Mouse (Mus musculus) kidney, embryonic 16.5 days (tissue): ENCODE results near the gene Srrm2. TPM values are rescaled to one million over a fixed set of nuclear protein-coding genes. Genes with fewer than 3 reads are reported as not detected.

Source experiments
- ATAC-seq: fragments of 200-750 bp; cut with Nextera tagmentation; 2 replicates; pipeline ENCODE4 v1.8.0; 2017; ENCODE audit warnings: moderate TSS enrichment; ENCODE audit not compliant: low FRiP score, low TSS enrichment
- H3K27ac ChIP-seq: fragments of 300-500 bp; sonication (generic); 2 replicates; pipeline ENCODE4 v1.5.1; 2014; ENCODE audit warnings: low read length
- H3K27me3 ChIP-seq: fragments of 300-500 bp; sonication (generic); 2 replicates; pipeline ENCODE4 v1.6.1; 2014; ENCODE audit warnings: low read length, control low read depth, mixed read lengths; ENCODE audit not compliant: insufficient read depth
- H3K36me3 ChIP-seq: fragments of 300-500 bp; sonication (generic); 2 replicates; pipeline ENCODE4 v1.6.1; 2014; ENCODE audit warnings: low read length, control low read depth, mixed read lengths; ENCODE audit not compliant: insufficient read depth
- H3K4me1 ChIP-seq: fragments of 300-500 bp; sonication (generic); 2 replicates; pipeline ENCODE4 v1.6.1; 2014; ENCODE audit warnings: low read length, control low read depth, mixed read lengths; ENCODE audit not compliant: insufficient read depth
- H3K4me2 ChIP-seq: fragments of 300-500 bp; sonication (generic); replicated peaks from 2 replicates; pipeline ENCODE4 v1.6.1; 2014; ENCODE audit warnings: low read depth, low read length
- H3K4me3 ChIP-seq: fragments of 300-500 bp; sonication (generic); 2 replicates; pipeline ENCODE4 v1.5.1; 2014; ENCODE audit warnings: mild to moderate bottlenecking, low read length
- H3K9ac ChIP-seq: fragments of 300-500 bp; sonication (generic); replicated peaks from 2 replicates; pipeline ENCODE4 v1.6.1; 2014; ENCODE audit warnings: low read length
- H3K9me3 ChIP-seq: fragments of 300-500 bp; sonication (generic); 2 replicates; pipeline ENCODE4 v1.6.1; 2016; ENCODE audit warnings: low read length, control low read depth
- WGBS: fragments of 180-500 bp; shearing (Covaris S2); extraction: QIAGEN DNeasy Blood & Tissue Kit; methylation state at CpG from one replicate; pipeline ENCODE4 v1.1.7; 2014; 5-methylcytosine and 5-hydroxymethylcytosine counted together
- microRNA-seq: library from miRNA; unstranded; fragments of <30 nt; microRNA quantifications from one replicate; pipeline ENCODE4, GENCODE M21; 2016
- polyA plus RNA-seq: library from polyadenylated mRNA; unstranded; fragments of >200 nt; fragmentation: Nextera tagmentation; extraction: Ambion mirVana; gene quantifications from 2 replicates; pipeline ENCODE4 v1.2.1, GENCODE M21; 2015

The Srrm2 gene
- polyA plus RNA-seq, 1 experiment from 2014 or later: 411 TPM

DNA sequence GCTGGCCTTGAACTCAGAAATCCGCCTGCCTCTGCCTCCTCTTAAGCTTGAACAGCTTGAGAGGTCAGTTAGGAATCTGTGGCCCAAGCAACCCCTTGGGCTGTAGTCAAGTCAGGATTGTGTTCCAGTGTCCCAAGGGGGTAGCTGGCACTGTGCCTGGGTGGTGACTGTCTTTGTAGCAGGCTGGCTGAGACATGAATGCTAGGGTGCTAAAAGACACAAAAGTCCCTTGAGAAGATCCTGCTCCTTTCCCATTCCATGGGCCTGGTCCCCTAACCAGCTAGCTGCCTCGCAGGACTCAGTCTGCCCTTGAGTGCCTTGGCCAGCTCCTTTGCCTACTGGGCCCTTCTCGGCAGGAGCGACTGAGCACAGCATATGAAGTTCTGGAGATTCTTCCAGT lies 72.6 kb downstream of the Srrm2 start:
- no peak overlapping the region for H3K4me2 ChIP-seq
- WGBS: 85% methylated on average over 4 of the region's 4 CpGs
- no peaks in the 10 kb centered on the region for H3K36me3 ChIP-seq
- no peak for ATAC-seq
- no peak overlapping the region for H3K9ac ChIP-seq
- no peak overlapping the region for H3K4me3 ChIP-seq
- H3K27me3 ChIP-seq: no peaks in the 10 kb centered on the region
- H3K27ac ChIP-seq: no peak overlapping the region
- no peaks in the 10 kb centered on the region for H3K4me1 ChIP-seq
- H3K9me3 ChIP-seq: no peaks in the 10 kb centered on the region

DNA sequence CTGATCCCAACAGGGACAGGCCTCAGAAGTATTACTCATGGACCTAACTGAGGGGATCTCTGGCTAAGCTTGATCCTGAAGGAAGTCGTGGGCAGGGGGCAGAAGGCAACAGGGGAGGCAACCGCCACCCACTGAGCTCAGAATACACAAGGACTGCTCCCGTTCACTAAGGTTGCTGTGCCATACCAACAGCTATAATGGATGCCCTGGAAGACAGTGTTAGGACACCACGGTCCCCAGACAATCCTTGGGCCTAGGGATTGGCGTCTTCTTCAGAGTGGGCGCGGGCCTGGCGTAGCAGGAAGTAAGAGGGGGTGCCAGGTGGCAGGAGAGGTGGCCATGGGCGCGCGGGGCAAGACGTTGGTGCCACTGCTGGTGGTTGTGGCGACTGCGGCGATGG lies 77.4 kb downstream of the Srrm2 start, which contains the start of gene Prss21:
Prss21 (plus strand) TSS at position 301 of the 400 bp plus-strand sequence.
- Histone ChIP-seq H3K4me2 (no peak within 1 kb of the TSS), H3K27me3 (no peaks in the 10 kb centered on the region), H3K9ac (no peak within 1 kb of the TSS), H3K4me1 (no peaks in the 10 kb centered on the region), H3K9me3 (no peaks in the 10 kb centered on the region), H3K36me3 (no peaks in the 10 kb centered on the region), H3K27ac (no peak within 1 kb of the TSS), H3K4me3 (no peak within 1 kb of the TSS)
- WGBS: 84% methylated on average over 15 of the region's 15 CpGs
- ATAC-seq: no peak

DNA sequence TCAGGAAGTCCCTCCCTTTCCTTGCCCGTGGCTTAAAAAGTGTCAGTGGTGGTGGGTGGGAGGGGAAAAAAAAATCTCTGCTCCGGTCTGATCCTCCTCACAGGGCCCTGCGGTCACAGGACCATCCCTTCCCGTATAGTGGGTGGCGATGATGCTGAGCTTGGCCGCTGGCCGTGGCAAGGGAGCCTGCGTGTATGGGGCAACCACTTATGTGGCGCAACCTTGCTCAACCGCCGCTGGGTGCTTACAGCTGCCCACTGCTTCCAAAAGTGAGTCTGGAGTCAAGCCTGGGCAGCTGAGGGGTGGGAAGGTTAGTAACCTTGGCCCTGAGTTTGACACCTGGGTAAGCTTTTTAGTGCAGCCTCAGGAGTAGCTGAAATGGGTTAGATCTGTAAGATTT lies 78.2 kb downstream of the Srrm2 start:
- H3K27ac ChIP-seq: no peak overlapping the region
- H3K4me2 ChIP-seq: no peak overlapping the region
- ATAC-seq: no peak

More for the DNA sequence above, 78.2 kb downstream of the Srrm2 start:
- WGBS: 92% methylated on average over 11 of the region's 11 CpGs
- no peaks in the 10 kb centered on the region for H3K4me1 ChIP-seq
- no peaks in the 10 kb centered on the region for H3K36me3 ChIP-seq
- no peak overlapping the region for H3K9ac ChIP-seq
- no peak overlapping the region for H3K4me3 ChIP-seq
- H3K27me3 ChIP-seq: no peaks in the 10 kb centered on the region
- no peaks in the 10 kb centered on the region for H3K9me3 ChIP-seq

Small RNAs within 50 kb of the gene (microRNA-seq; reads per million reads assigned to microRNA genes)
- gene Mir5125: 0.47 reads per million

Other genes with a start within 250 kb of the Srrm2 start
- 24.1 and 26.5 TPM in 2 replicates for gene Zfp213, start 226.3 kb upstream of the Srrm2 start, polyA plus RNA-seq
- 19.1 and 19.3 TPM in 2 replicates for gene Zfp13, start 191.0 kb upstream of the Srrm2 start, polyA plus RNA-seq
- gene Zscan10, start 189.7 kb upstream of the Srrm2 start, polyA plus RNA-seq: 0.26 TPM in 1 of 2 replicates, not detected in the other
- 1.1 and 1.2 TPM in 2 replicates for gene Mmp25, start 145.3 kb upstream of the Srrm2 start, polyA plus RNA-seq
- 1.7 and 2.0 TPM in 2 replicates for gene Bicdl2, start 130.0 kb upstream of the Srrm2 start, polyA plus RNA-seq
- gene Hcfc1r1, start 116.9 kb upstream of the Srrm2 start, polyA plus RNA-seq: 73.4 and 83.7 TPM in 2 replicates
- gene Thoc6, start 116.7 kb upstream of the Srrm2 start, polyA plus RNA-seq: 59.8 and 65.5 TPM in 2 replicates
- gene Tnfrsf12a, start 113.1 kb upstream of the Srrm2 start, polyA plus RNA-seq: 28.9 and 31.2 TPM in 2 replicates
- gene Cldn6, start 111.3 kb upstream of the Srrm2 start, polyA plus RNA-seq: 242 and 253 TPM in 2 replicates
- gene Cldn9, start 106.5 kb upstream of the Srrm2 start, polyA plus RNA-seq: 60.0 and 63.5 TPM in 2 replicates
- gene 1520401A03Rik, start 67.7 kb upstream of the Srrm2 start, polyA plus RNA-seq: 0.15 and 0.61 TPM in 2 replicates
- gene Pkmyt1, start 64.2 kb upstream of the Srrm2 start, polyA plus RNA-seq: 53.0 and 56.2 TPM in 2 replicates
- 22.9 and 25.4 TPM in 2 replicates for gene Paqr4, start 49.7 kb upstream of the Srrm2 start, polyA plus RNA-seq
- gene Kremen2, start 44.7 kb upstream of the Srrm2 start, polyA plus RNA-seq: 0.81 and 1.3 TPM in 2 replicates
- 101 and 104 TPM in 2 replicates for gene Flywch1, start 18.9 kb upstream of the Srrm2 start, polyA plus RNA-seq
- gene Flywch2, start 4.5 kb upstream of the Srrm2 start, polyA plus RNA-seq: 31.7 and 35.0 TPM in 2 replicates
- 954 and 966 TPM in 2 replicates for gene Elob, start 38.6 kb downstream of the Srrm2 start, polyA plus RNA-seq
- not detected in 2 replicates for gene Prss33, start 45.5 kb downstream of the Srrm2 start, polyA plus RNA-seq
- gene Prss32, start 53.3 kb downstream of the Srrm2 start, polyA plus RNA-seq: not detected in 2 replicates
- gene Prss41, start 53.6 kb downstream of the Srrm2 start, polyA plus RNA-seq: 3.5 and 4.1 TPM in 2 replicates
- not detected in 2 replicates for gene Prss21, start 77.5 kb downstream of the Srrm2 start, polyA plus RNA-seq
- not detected in 2 replicates for gene Dcpp1, start 90.3 kb downstream of the Srrm2 start, polyA plus RNA-seq
- gene Dcpp2, start 90.3 kb downstream of the Srrm2 start, polyA plus RNA-seq: not detected in 2 replicates
- gene Dcpp3, start 126.9 kb downstream of the Srrm2 start, polyA plus RNA-seq: not detected in 2 replicates
- not detected in 2 replicates for gene Sbp, start 151.1 kb downstream of the Srrm2 start, polyA plus RNA-seq
- gene Sbpl, start 164.7 kb downstream of the Srrm2 start, polyA plus RNA-seq: not detected in 2 replicates
- 0.14 and 0.23 TPM in 2 replicates for gene Prss30, start 190.0 kb downstream of the Srrm2 start, polyA plus RNA-seq
- gene Prss22, start 207.6 kb downstream of the Srrm2 start, polyA plus RNA-seq: 0.39 and 0.82 TPM in 2 replicates
- 0.23 and 0.37 TPM in 2 replicates for gene Prss27, start 247.6 kb downstream of the Srrm2 start, polyA plus RNA-seq